Mouse (Mus musculus): ENCODE measurements around the gene C2cd4a.

The C2cd4a gene

DNA sequence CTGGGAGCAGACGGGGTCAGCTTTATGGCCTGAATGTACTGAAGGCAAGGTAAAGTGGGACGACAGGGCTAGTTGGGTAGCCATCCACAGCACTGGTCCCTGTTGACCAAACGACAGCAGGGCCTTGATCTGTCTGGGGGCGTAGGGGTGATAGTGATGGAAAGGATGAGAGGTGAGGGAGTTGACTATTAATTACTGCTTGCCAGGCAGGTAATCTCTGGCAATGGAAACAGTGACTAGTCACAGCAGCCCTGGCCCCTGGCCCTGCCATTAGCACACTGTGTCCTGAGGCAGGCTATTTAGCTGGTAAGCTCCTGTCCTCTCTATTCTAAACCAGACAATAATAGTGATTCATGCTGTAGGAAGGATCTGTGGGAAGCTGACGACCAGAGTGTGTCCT lies 39.7 kb downstream of the C2cd4a start:
- in situ Hi-C loops (cut with MboI, MseI) = no loop called here

DNA sequence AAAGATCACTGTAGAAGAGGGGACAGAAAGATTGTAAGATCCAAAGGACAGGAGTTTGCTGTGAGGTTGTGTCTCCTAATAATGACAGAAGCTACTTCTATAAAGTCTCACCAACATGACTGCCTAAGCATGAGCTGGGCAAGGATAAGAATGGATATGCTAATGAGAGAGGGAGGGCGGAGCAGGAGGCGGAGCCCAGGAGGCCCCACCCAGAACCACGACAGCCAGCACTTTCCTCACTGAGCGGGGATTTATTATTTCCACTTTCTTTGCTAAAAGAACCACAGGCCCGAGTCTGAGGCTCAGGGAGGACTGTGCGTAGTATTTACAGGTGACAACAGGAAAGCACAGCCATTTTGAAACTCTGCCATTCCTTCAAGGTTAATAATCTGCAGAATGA lies 44.5 kb downstream of the C2cd4a start:
- in situ Hi-C loops (cut with MboI, MseI) = no loop called here

DNA sequence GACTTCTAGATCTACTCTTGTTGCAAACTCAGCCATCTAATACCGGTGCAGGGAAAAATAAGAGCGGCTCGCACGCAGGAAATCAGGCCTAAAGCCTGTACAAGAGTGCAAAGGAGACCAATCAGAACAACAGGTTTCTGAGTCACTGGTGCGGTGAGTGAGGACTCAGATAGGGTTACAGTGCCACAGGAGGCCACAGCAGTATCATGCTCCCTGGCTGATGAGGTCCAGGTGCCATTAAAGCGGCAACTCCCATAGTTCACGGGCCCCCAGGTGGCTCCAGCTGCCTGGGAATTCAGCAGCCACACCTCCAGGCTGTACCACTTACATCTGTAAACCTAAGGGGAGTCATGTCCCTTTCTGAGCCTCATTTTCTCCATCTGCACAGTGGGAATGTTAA lies 45.8 kb downstream of the C2cd4a start:
- in situ Hi-C loops (cut with MboI, MseI) = no loop called here

DNA sequence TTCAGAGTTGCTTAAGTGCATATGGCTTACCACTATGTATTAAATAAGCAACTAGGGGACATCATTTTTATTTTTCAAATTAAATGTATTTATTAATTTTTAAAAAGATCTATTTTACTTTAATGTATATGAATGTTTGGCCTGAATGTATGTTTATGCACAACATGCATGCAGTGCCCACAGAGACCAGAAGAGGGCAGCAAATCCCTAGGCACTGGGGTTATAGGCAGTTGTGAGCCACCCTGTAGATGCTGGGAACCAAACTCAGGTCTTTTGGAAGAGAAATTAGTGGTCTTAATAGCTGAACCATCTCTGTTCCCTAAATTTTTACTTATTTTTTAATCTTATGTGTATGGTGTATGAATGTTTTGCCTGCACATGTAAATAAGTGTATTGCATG lies 48.2 kb downstream of the C2cd4a start:
- in situ Hi-C loops (cut with MboI, MseI) = no loop called here

DNA sequence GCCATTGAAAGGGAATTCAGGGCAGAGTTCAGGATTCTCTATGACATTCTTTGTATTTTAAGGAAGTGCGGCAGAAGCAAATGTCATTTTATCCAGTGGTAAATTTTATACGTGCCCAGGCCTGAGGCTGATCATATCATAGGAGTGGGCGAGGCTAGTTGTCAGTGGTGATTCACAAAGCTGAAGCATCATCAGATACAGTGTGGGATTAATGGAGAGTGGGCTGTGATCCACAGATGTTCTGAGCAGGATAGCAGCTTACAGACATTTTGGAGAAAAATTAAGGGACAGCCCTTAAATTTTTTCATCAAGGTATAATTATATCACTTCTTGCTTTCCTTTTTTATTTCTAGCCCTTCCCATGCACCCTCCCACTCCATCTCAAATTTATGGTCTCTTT lies 48.7 kb downstream of the C2cd4a start:
- in situ Hi-C loops (cut with MboI, MseI) = no loop called here

DNA sequence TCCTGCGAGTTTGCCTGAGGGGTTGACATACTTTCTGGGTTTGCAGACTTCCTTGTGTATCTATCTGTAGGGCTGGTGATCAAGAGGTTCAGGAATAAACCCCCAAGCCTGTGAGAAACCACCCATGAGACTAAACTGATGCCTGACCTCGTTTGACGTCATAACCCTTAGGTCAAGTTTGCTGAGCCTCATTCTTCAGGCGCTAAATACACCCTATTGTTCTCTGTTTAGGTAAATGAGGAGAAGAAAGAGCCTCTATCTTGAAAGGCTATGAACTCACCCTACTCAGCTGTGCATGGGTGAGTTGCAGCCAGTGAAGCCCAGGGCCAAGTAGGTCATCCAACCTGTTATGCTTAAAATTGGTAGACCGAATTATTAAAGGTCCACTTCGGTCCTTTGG lies 49.3 kb downstream of the C2cd4a start:
- in situ Hi-C loops (cut with MboI, MseI) = no loop called here

All from T-helper 1 cell (primary cell).